1 mouse cellular context compared by ENCODE assay signal in genomic region chr14:30674947-30675346, GRCm38 (mm10).
TF ChIP-seq lines count a peak whose summit lies in the region.

No protein-coding gene starts in this region.

TF ChIP-seq in MEL, 35 proteins besides CTCF, POLR2A, EP300 and RAD21 (continued from another document):
- no peak for TF ChIP-seq ZNF384 (IDR thresholded peaks at IDR 0.05; ENCODE audit: low read depth, low read length)
- TF ChIP-seq TCF12 (IDR thresholded peaks at IDR 0.05; ENCODE audit: low read depth, low read length) = peak; percentile 44
- TF ChIP-seq TBP (IDR thresholded peaks at IDR 0.05; ENCODE audit: low read depth, low read length) = peak; percentile 38; the same call in 1 of the 2 replicates
- no peak for TF ChIP-seq ZMIZ1 (IDR thresholded peaks at IDR 0.05; ENCODE audit: low read depth, low read length)
- no peak for TF ChIP-seq ZC3H11A (IDR thresholded peaks at IDR 0.05; ENCODE audit: low read depth, low read length)
- TF ChIP-seq SMC3 (IDR thresholded peaks at IDR 0.05; ENCODE audit: low read depth, low read length) = peak; percentile 30; the same call in 1 of the 2 replicates
- TF ChIP-seq MEF2A (IDR thresholded peaks at IDR 0.05; ENCODE audit: extremely low read depth, insufficient replicate concordance, low read depth, low read length, poor library complexity, severe bottlenecking) = no peak
- peak; percentile 85 for TF ChIP-seq MAX (IDR thresholded peaks at IDR 0.05; ENCODE audit: low read length)
- no peak for TF ChIP-seq POLR2AphosphoS5 (IDR thresholded peaks at IDR 0.05; ENCODE audit: borderline replicate concordance, low read depth, low read length)
- no peak for TF ChIP-seq POLR2AphosphoS2 (IDR thresholded peaks at IDR 0.05; ENCODE audit: low read length)
- TF ChIP-seq MYC (IDR thresholded peaks at IDR 0.05; ENCODE audit: low read depth, low read length) = peak; percentile 92
- peak; percentile 80 for TF ChIP-seq GATA1 (IDR thresholded peaks at IDR 0.05; ENCODE audit: low read depth, low read length)
- no peak for TF ChIP-seq HCFC1 (IDR thresholded peaks at IDR 0.05; ENCODE audit: low read depth, low read length)
